In the genomic region with DNA sequence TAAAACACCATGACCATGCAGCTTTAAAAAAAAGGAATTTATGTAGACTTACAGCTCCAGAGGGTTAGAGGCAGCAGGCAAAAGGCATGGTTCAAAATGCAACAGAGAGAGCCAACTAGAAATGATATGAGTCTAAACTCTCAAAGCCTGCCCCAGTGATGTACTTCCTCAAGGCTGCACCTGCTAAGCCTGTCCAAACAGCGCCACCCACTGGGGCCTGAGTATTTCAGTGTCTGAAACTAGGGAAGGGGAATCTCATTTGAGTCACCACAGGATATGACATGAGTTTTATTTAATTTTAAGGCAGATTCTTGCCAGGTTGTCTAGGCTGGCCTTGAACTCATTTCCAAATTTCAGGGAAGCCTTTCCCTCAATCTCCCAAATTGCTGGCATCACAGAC, we compare ENCODE assay signal across 8 mouse cellular contexts. TPM values are rescaled to one million over a fixed set of nuclear protein-coding genes. Genes with fewer than 3 reads are reported as not detected.
DNase-seq lines count a peak whose midpoint lies in the region; ATAC-seq and TF ChIP-seq lines count a peak whose summit lies in the region.

No protein-coding gene starts in this region.

- H3K4me2 ChIP-seq in midbrain, embryonic 14.5 days (ENCODE audit: low read length), result no peak overlapping the region

- 59% methylated on average over 1 of the region's 1 CpGs for WGBS in midbrain, embryonic 14.5 days
- 65% methylated on average over 1 of the region's 1 CpGs for WGBS in midbrain, embryonic 10.5 days

- peak; percentile 21 to 39 for DNase-seq in cerebellum, postnatal 36 days
- no peak for DNase-seq in cerebellum, adult 9-10 months
- DNase-seq in midbrain, embryonic 14.5 days, result peak; percentile 49
- DNase-seq in midbrain, embryonic 10.5 days (ENCODE audit: low spot score), result no peak
- peak; percentile 34 for DNase-seq in brain, embryonic 14.5 days (ENCODE audit: low read depth)
- DNase-seq in lung, postnatal 14 days, result peak; percentile 55
- DNase-seq in thymus, postnatal 36 days, result peak; percentile 49
- DNase-seq in layer of hippocampus, adult 8-10 months (ENCODE audit: low spot score in 2 of 2), result no peak

- ATAC-seq in midbrain, embryonic 14.5 days (ENCODE audit: low FRiP score, low TSS enrichment), result no peak

- H3K27me3 ChIP-seq in midbrain, embryonic 14.5 days (ENCODE audit: control insufficient read depth, insufficient read depth, low read length), result no peaks in the 10 kb centered on the region
- no peaks in the 10 kb centered on the region for H3K27me3 ChIP-seq in midbrain, embryonic 10.5 days (ENCODE audit: low read depth, poor library complexity, severe bottlenecking)

- peaks cover 72% of the 10 kb centered on the region for H3K36me3 ChIP-seq in midbrain, embryonic 14.5 days (ENCODE audit: control insufficient read depth, insufficient read depth, low read length)
- H3K36me3 ChIP-seq in midbrain, embryonic 10.5 days, result peaks cover 82% of the 10 kb centered on the region

- peaks cover 21% of the 10 kb centered on the region for H3K4me1 ChIP-seq in midbrain, embryonic 14.5 days (ENCODE audit: control insufficient read depth, insufficient read depth, low read length)
- peaks cover 24% of the 10 kb centered on the region for H3K4me1 ChIP-seq in midbrain, embryonic 10.5 days

- H3K9me3 ChIP-seq in midbrain, embryonic 14.5 days (ENCODE audit: control insufficient read depth, low read length), result no peaks in the 10 kb centered on the region
- no peaks in the 10 kb centered on the region for H3K9me3 ChIP-seq in midbrain, embryonic 10.5 days (replicated peaks)

- TF ChIP-seq CTCF in brain, embryonic 14.5 days (IDR thresholded peaks at IDR 0.05; ENCODE audit: borderline replicate concordance, extremely low read depth, insufficient read depth, insufficient read length), result peak; percentile 34; the same call in 1 of the 2 replicates

- no peak for TF ChIP-seq POLR2A in brain, embryonic 14.5 days (IDR thresholded peaks at IDR 0.05; ENCODE audit: borderline replicate concordance, extremely low read depth, insufficient read depth, insufficient read length, poor library complexity, severe bottlenecking)

- no peak overlapping the region for H3K9ac ChIP-seq in midbrain, embryonic 14.5 days (replicated peaks; ENCODE audit: low read length)

- H3K4me3 ChIP-seq in midbrain, embryonic 14.5 days (replicated peaks; ENCODE audit: low read depth, low read length), result no peak overlapping the region
- no peak overlapping the region for H3K4me3 ChIP-seq in midbrain, embryonic 10.5 days

- H3K27ac ChIP-seq in midbrain, embryonic 14.5 days (replicated peaks; ENCODE audit: low read depth, low read length), result no peak overlapping the region
- no peak overlapping the region for H3K27ac ChIP-seq in midbrain, embryonic 10.5 days (replicated peaks)

RNA-seq across cellular contexts. Expression of a gene that starts 4.9 kb away (rescaled TPM):
- polyA plus RNA-seq in midbrain, embryonic 14.5 days (2014; fragmentation: Nextera tagmentation; extraction: Ambion mirVana), result 223 and 282 TPM in 2 replicates
- polyA plus RNA-seq in midbrain, embryonic 10.5 days (2016; fragmentation: Nextera tagmentation; extraction: Ambion mirVana), result 591 and 645 TPM in 2 replicates
- polyA plus RNA-seq in brain, embryonic 14.5 days (2012; rRNA removed), result 178 and 194 TPM in 2 replicates
- total RNA-seq in layer of hippocampus, adult 8-10 months (2022), result 100 to 1,000 TPM; 101 to 184 (median 146) TPM

RNA-seq across cellular contexts. Expression of a gene that starts 57.9 kb away (rescaled TPM):
- polyA plus RNA-seq in midbrain, embryonic 14.5 days (2014; fragmentation: Nextera tagmentation; extraction: Ambion mirVana), result 0.33 and 0.46 TPM in 2 replicates
- 0.21 and 0.46 TPM in 2 replicates for polyA plus RNA-seq in midbrain, embryonic 10.5 days (2016; fragmentation: Nextera tagmentation; extraction: Ambion mirVana)
- 0.21 and 0.30 TPM in 2 replicates for polyA plus RNA-seq in brain, embryonic 14.5 days (2012; rRNA removed)
- total RNA-seq in layer of hippocampus, adult 8-10 months (2022), result 1 to 10 TPM; 2.2 to 3.6 (median 3.0) TPM

Comparison
In these comparisons a context has a peak if more than half of its experiments do, and no peak if none do; other contexts are left out.
1. DNase-seq: peak in cerebellum, postnatal 36 days (2 of 2), midbrain, embryonic 14.5 days (single experiment), brain, embryonic 14.5 days (single experiment), lung, postnatal 14 days (single experiment) and thymus, postnatal 36 days (2 of 2); none in cerebellum, adult 9-10 months (single experiment), midbrain, embryonic 10.5 days (single experiment) and layer of hippocampus, adult 8-10 months (0 of 2).